Mouse (Mus musculus) spleen, adult 2 months (tissue): ENCODE measurements around the gene Rnf5.

Experiments
- CTCF ChIP-seq: fragments of 200-500 bp; IDR thresholded peaks from 2 replicates; pipeline ENCODE4 v1.5.1; 2011; ENCODE audit warnings: mild to moderate bottlenecking, inconsistent platforms; ENCODE audit not compliant: insufficient read depth, insufficient read length, insufficient replicate concordance; ENCODE audit errors: extremely low read depth
- POLR2A ChIP-seq: fragments of 200-500 bp; IDR thresholded peaks from 2 replicates; pipeline ENCODE4 v1.6.1; 2011; ENCODE audit warnings: low read depth, low read length, inconsistent platforms

DNA sequence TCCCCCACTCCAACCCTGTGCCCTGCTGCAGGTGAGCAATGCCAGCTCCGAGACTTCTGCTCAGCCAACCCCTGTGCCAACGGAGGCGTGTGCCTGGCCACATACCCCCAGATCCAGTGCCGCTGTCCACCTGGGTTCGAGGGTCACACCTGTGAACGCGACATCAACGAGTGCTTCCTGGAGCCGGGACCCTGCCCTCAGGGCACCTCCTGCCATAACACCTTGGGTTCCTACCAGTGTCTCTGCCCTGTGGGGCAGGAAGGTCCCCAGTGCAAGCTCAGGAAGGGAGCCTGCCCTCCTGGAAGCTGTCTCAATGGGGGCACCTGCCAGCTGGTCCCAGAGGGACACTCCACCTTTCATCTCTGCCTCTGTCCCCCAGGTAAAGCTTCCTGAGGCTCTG, 36.2 kb downstream of the Rnf5 start:
- TF ChIP-seq POLR2A (no peak), CTCF (no peak)
